Mouse (Mus musculus) kidney, postnatal 14 days (tissue): ENCODE measurements around the gene Cpa5.
A peak's percentile ranks its signal among the peaks of the same experiment; 100 is the strongest.

Experiments
- DNase-seq: peaks from one replicate; pipeline ENCODE4 v3.0.0; 2022; ENCODE audit warnings: mixed read lengths

Gene Cpa5

DNA sequence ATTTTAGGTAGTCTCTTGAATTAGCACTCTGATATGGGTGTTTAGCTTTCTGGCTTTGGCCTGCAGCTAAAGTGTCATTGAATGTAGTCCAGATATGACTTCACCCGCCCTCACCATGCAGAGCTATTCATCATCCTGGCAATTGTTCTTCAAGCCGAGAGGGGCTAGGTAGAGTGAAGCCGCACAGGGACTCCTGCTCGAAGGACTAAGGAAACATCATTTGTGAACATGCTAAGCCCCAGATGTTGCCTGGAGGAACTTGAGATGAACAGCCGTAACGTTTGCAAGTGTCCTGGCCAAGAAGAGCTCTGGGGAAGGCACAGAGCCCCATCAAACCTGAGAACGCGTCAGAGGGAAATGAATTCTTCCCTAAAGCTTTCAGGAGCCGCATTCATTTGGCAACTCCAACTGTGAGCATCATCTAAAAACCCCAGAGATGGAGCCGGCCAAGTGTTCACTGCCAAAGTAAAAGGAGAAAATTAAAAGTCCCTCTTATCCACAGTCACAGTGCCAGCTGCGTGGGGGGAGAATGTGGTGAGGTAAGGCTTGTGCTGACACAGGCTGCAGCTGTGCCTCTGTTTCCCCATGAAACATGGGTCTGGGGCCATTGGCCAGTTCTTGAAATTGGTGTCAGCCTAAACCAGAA, 39.0 kb downstream of the Cpa5 start:
- DNase-seq: no peak

DNA sequence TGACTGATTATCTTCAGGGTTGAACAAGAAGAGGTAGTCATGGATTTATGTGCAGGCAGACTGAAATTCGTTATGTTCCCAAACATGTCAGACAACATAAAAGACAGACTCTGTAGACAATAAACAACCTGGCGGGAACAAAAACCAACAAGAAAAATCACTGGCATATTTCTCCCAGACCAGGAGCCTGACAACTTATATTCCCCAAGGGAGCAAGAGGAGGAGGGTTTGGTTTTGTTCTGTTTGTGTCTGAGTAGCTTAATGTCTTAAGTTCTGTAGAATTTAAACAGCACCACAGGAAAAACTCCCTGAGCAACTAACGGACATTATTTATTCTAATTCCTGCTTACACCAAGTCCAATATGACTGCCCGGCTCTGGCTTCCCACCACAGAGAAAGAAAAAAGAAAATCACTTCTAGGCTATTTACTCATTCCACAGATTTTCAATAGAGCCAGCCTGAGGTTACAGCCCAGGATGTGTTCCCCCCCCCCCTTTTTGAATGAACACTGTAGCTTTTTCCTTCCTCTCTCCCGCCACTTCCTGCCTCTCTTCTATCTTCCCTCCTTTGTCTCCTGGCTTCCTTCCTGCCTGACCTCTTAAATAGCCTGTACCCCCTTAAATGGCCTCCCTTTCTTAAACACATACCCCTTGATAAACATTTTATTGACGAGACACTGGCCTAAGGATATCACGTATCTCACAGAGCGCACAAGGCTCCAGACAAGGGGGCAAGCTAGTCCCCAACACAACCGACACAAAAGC, 41.8 kb downstream of the Cpa5 start:
- DNase-seq: no peak

DNA sequence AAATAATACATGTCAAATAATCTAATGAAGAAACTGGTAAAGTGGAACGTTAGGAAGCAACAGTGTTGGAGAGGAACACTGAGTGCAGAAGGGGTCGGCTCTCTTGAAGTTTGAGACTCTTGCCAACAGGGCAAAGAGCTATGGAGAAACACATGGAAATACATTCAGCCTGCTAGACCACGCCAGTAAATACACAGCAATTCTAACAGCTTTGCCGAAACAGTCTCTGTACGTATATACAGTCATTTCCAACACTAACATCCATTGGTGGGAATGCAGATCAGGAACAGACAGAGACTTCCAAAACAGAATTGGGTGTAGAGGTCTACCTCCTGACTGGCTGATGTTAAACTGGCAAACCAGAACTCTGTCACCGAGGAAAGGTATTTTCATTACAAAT, 42.7 kb downstream of the Cpa5 start:
- no peak for DNase-seq

DNA sequence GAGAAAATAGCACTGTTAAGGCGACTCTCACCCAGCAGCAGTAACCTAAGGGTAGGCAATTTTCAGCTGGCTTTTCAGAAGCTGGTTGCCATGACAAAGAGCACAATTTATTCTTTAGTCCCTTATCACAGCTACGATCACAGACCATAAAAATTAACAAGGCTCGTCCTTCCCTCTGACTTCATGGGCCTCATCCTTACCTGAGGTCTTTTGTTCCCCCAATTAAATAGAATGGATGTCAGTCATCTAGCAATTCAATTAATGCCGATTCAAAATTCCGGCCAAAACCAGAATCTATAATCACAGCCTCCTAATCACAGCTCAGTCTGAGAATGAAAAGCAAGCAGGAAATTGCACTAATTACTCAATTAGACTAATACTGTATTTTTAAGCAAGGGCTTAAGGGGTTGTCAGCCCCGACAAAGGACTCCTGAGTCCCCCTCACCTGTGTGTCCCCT, 43.6 kb downstream of the Cpa5 start:
- DNase-seq: no peak

DNA sequence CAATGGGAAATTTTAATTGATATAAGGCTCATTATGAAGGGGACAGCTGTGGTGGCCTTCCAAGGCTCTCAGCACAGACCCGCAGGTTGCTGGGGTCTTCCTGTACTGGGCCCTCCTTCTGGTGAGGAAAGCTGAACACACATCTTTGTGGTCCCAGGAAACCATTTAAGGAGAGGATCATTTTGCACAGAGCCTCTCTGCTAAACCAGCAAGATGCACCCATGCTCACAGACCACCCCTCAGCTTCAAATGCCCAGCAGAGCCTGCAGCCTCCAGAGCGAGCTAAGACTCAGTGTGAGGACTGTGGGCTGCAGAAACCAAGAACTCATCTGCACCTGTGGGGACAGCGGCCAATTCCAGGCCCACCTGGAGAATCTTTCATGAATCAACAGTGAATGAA, 44.1 kb downstream of the Cpa5 start:
- DNase-seq: no peak

DNA sequence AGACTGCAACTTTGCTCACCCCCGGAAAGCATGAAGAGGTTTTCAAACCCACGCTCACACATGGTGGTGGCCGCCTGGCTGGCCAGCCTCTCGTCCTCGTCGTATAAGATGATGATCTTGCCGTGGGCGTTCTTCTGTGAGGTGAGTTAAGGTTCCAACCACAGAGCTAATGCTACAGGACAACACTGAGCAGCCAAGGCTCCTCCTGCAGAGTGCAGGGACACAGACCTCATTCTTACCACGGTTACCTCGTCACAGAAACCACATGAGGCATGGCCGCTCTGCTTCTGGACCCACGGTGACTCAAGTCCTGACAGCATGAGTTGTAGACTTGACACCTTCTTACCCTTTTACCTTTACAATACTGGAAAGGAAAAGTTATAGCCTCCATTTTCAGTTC, 46.5 kb downstream of the Cpa5 start:
- DNase-seq: no peak

DNA sequence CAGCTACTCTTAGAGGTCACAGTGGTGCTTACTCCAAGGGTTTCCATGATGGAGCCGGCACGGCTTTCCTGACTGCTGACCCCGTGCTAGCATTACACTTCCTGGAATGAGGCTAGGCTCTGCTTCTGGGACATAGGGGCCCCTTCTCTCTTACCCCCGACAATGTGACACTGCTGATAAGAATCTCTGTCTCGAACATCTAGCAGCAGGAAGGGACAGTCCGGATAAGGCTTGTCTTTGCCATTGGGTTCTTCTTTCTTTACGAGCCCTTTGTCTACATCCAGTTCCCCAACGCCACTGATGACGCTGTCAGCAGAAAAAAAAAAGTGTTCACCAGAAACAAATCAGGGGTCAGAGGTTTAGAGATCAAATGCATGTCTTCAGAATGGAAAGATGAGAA, 47.8 kb downstream of the Cpa5 start:
- DNase-seq: no peak

DNA sequence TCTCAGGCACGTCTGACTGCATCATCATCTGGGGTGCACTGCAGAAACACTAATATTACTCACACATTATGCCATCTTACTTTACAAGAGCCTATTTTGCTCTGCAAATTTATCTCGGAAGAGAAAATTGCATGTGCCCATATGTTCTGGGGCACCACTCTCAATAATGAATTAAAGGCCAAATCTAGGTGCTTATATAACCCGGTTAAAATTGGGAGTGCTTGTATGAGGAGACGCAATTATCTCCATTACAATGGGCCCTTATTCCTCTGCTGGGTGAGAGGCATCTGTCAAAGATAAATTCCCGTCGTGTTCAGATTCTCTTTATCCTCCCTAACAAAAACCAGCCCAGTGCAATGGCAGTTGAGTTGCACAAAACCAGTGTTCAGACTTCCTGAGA, 54.0 kb downstream of the Cpa5 start:
- no peak for DNase-seq

DNA sequence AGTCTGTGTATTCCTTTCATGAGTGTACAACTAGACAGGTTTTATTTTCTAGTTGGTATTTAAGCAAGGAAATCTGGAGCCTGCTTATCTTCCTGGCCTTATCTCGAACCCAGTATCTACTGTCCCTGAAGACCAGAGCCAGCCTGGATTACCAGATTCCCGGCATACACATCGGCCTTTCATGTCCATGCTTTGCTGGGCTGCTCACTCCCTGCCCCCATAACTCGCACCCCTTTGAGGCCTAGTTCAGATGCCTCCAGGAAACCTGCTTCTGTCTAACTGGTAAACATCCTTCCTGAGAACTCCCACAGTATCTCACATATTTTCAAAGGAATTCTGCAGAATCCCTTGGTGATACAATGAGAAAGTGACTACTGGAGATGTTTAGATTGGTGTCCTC, 54.5 kb downstream of the Cpa5 start:
- DNase-seq: no peak

DNA sequence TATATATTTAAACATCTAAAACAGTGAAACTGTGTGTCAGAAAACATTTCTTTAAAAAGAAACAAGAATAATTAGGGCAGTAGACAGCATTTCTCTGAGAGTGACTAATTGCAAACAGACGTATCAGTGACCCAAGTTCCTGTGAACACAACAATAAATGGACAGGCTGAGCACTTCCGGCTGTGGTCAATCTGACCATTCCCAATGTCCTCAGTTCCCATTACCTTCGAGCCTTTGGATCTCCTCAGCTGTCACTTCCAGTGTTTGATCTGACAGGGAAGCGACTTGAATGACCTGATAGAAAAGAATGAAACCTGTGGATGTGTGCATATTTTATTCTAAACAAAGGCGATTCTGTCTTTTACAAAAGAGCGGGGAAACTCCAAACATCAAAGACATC, 55.2 kb downstream of the Cpa5 start:
- no peak for DNase-seq

DNA sequence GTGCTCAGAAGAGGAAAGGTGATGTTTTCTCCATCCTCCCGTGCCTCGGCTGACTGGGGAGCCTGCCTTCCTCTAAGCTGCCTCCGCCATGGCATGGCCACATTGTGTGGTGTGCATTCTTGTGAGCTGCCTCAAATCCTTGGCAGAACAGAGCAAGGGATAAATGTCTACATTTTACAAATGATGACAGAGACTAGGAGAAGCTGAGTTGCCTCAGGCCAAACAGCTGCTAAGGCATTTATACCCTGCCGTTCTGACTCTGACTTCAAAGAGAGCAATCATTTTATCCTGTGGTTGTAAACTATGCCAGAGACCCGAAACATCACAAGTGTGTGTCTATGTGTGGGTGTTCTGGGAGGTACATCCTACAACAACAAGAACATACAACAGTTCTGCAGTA, 56.8 kb downstream of the Cpa5 start:
- no peak for DNase-seq

DNA sequence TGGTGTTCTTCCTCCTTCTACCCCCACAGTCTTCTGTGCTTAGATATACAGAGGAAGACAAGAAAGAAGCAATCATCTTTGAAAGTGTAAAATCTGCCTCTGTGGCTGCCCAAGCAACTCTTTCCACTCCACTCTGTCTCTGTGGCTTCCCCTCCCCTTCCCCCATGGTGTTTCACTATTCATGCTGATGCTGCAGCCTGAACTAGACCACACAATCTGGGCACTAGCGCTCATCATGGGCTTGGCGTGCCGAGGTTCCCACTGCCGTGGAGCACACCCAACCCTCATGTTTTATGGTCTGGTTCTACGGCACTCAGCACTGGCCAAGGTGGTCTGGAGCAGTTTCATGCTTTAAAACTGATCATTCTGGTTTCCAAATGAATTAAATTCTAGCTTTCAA, 60.9 kb downstream of the Cpa5 start:
- no peak for DNase-seq

DNA sequence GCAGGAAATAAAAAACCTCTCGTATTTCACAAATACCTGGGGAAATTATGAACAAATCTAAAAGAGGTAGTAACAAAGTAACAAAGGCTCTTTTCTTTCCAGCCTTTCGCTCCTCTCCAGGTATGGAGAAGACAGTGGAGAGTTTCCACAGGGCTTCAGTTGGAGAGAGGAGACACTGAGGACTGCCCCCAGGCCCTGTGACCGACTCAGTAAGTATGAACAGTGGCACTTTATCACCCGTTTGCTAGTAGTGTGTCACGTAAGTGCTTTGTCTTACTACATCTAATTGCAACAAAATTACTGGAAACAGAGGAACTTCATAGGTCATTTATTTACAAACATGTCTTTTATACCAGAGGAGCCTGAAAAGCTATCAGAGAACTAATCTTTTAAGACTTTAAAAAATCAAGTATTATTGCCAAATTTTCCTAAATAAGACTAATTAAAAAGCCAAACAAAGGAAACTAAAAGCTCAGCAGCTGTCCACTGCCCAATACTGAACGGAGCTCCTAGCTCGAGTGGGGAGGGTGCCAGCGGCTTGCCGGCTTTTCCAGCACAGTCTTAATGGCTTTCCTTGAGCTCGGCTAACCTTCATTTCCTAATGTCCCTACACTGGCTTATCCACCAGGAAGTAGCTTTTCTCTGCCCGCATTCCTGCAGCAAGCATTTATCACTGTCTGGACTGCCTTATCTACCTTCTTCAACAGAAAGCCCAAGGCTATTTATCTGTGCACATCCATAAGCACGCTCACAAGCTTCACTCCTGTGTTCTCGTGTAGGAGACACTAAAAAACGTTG, 63.2 kb downstream of the Cpa5 start:
- peak; percentile 53 for DNase-seq

DNA sequence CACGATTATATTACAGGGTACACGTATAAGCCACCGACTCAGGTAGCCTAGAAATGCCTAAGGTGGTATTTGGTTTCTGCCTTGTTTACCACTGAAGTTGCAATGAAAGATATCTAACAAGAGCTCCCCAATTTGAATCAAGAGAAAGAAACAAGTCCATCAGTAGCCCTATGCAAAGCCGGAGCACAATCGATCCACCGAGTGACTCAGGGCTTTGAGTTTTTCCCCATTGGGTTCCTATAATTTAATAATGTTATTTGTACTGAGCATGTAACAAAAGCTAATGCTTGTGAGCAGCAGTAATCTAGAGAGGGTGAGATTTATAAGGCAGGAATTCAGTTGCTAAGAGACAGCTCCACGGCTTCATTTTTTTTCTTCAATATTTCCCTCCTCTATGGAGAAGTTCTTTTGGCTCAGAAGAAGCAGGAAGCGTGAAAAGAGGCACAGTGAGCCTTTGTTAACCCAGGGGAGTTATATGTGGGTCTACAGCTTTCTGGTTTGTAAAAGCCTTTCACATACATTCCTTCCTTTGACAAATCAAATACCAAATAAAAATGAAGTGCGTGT, 64.0 kb downstream of the Cpa5 start:
- DNase-seq: no peak

DNA sequence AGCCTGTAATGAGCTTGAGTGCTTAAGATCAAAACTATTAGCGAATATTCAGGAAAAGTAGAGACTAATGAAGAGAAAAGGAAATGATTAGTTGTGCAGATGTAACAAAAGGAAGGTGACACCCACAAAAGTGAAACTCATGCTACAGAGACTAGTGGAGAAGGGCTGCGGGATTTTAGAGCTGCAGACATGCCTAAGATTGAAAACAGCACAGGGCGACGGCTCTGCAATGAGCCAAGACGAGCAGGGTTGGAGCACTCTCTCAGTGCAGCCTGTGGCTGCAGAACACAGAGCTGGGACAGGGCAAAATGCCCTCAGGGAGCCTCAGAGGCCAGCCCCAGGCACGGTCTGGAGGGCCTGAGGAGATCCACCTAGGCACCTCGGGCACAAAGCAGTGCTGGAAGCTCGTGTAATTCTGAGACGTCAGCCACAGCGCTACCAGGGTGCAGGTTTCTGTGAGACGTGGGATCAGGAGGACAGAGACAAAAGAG, 64.5 kb downstream of the Cpa5 start:
- no peak for DNase-seq

DNA sequence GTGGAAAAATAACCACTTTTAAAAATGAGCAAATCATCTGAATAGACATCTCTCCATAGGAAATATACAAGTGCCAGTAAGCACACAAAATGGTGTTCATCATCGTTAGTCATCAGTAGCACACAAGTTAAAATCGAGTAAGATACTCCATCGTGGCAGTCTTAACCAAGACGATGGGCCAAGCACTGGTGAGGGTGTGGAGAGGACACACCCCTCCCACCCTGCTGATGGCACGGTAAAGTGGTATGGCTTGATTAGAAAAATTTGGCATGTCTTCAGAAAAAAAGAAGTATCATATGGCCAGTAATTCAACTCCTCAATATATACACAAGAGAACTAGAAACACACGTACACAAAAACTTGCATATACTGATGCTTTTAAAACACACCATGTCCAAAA, 65.7 kb downstream of the Cpa5 start:
- DNase-seq: no peak

DNA sequence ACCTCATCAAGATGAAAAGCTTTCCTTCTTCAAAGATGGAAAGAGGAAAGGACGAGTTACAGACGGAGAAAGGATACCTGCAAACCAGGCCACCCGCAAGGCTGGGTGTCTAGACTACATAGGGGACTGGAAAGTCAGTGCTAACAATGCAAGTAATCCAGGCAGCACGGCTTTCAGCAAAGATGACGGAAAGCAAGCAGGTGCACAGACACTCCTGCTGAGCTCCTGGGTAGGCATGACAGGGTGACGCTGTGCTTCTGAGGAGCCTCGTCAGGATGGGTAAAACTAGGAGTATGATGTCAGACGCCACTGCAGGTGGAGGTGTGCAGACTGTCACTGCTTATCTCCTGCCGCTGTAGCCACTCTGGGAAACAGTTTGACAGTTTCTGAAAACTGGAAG, 66.8 kb downstream of the Cpa5 start:
- no peak for DNase-seq

DNA sequence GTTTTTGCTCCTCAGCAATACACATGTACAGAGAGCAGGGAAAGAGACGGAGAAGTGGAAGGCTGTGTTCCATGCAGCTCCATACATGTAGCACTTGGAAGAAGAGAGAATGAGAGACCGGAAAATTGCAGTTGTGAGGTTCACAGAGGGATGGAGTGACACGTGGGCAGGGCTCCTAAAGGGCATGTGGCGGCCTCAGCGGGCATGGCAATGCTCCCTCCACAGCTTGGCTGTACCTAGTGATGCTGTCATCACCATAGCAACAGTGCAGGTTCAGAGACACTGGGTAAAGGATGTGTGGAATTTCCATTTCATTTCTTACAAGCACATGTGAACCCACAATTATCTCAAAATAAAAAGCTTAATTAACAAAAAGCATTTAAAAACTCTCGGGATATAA, 67.7 kb downstream of the Cpa5 start:
- DNase-seq: no peak

DNA sequence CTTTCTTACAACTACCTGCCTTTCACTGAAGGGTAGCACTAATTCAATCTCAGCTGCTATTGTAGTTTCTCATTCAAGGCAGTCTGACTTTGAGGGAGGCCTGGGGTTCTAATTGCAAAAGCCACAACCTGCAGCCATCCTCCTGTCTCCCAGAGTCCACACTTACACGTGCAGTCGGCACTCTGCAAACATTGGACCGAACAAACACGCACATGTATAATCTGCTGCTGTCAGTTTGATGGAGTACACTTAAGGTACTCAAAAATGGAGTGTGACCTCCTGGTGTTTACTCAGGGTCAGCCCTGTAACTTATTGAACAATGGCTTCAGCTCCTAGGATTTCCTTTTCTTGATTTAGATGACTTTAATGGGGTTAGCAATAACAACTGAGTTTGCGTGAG, 68.8 kb downstream of the Cpa5 start:
- no peak for DNase-seq

DNA sequence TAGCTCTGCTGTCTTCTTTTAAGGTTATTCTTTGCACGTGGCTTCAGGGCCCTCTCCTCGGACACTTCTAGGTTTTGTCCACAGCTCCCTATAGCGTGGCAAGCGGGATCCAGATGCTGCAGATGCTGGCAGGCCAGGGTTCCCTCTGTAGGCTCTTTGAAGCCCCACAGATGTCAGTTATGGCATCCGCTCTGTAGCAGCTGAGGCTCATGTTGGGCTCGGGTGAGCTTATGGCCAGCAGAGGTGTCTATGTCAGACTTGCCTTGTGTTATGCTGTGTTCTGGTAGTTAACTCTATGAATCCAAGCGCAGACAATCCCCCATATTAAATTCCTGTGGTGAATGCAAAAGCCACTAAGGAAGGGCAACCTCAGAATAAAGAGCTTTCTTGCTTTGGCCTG, 69.6 kb downstream of the Cpa5 start:
- DNase-seq: no peak
